Mouse (Mus musculus) layer of hippocampus, adult 9-10 months (tissue): ENCODE measurements at regions not wholly inside any gene's neighbourhood (a gene's known extent, or its start where the extent isn't known, plus 50 kb on each side); places are given as distances from the start of the nearest gene placed in this dataset.

Source experiments
- DNase-seq: peaks from one replicate; pipeline ENCODE4 v3.0.0; 2022; ENCODE audit warnings: low spot score

- no peak for DNase-seq
These were observed 92.0 kb downstream of the Cdc5l start for GRCm38 (mm10) chr17:45341573-45341972.

DNA sequence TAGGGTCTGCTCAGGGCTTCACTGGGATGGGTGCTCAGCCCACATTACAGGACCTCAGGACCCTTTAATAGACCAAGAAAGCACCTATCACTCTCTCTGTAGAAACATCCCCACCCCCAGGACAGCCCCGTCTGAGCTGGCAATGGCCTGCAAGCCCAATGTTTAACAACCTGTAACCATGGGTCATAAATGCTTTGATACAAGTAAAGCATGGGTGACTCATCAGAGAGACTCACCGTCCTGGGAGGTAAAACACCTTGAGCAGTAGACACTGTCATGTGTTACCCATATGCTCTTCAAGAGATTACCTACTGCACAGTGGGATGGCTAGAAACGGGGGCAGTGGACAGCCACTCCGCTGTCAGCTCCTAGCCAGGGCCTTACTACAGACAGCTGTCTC is 92.7 kb downstream of the Cdc5l start:
- DNase-seq = no peak

GRCm38 (mm10) chr17:45339226-45339625 is 94.3 kb downstream of the Cdc5l start:
- DNase-seq = no peak

- DNase-seq = no peak
These were observed 95.5 kb downstream of the Cdc5l start for GRCm38 (mm10) chr17:45338086-45338485.

- DNase-seq = no peak
These were observed 97.9 kb downstream of the Cdc5l start for GRCm38 (mm10) chr17:45335586-45336151.

GRCm38 (mm10) chr17:45334732-45335381 is 98.7 kb downstream of the Cdc5l start:
- no peak for DNase-seq

DNA sequence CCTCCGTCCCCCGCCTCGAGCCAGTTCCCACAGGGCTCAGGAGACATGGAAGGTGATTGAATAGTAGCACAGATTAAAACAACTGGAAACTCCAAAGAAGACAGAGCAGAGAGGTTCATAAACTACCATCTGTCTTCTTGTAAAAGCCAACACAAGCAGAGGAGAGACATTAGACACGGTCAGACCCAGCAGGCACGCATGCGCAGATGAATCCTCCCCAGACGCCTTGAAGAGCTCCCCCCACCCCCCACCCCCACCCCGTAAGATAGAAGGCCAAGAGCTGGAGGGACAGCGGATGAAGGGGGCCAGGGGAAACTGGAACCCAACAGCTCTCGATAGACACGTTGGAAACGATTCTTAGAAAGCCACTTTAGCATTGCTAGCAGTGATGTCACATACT is 101.2 kb downstream of the Cdc5l start:
- DNase-seq = no peak

DNA sequence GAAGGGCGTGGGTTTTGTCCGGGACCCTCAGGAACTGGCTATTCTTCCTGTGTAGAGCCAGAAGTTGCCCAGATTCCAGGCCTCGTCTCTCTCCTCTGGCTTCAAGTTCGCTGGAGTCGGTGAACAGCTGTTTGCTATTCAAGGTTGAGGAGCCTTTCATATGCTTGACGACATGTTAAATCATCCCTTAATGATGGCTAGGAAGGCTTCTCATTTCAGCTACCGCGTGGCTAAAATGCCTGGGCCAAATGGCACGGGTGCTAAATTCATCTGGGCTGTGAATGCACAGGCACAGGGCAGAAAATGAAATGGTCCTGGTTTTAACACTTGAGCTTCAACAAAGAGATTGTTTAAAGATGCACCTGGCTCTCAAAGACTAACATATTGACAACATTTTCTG is 104.3 kb downstream of the Cdc5l start:
- DNase-seq = no peak

GRCm38 (mm10) chr17:45326726-45327125 is 106.8 kb downstream of the Cdc5l start:
- DNase-seq = no peak

- DNase-seq = no peak
These were observed 107.4 kb downstream of the Cdc5l start for GRCm38 (mm10) chr17:45326173-45326572.

GRCm38 (mm10) chr17:45322842-45323241 is 110.7 kb downstream of the Cdc5l start:
- DNase-seq = no peak

GRCm38 (mm10) chr17:45320074-45320473 is 113.5 kb downstream of the Cdc5l start:
- no peak for DNase-seq

- DNase-seq = no peak
These were observed 115.1 kb downstream of the Cdc5l start for GRCm38 (mm10) chr17:45318211-45319076.

GRCm38 (mm10) chr17:45312510-45313266 is 120.8 kb downstream of the Cdc5l start:
- no peak for DNase-seq

- no peak for DNase-seq
These were observed 127.0 kb downstream of the Cdc5l start for GRCm38 (mm10) chr17:45306506-45306905.

GRCm38 (mm10) chr17:45303183-45303582 is 130.4 kb downstream of the Cdc5l start:
- DNase-seq = no peak

DNA sequence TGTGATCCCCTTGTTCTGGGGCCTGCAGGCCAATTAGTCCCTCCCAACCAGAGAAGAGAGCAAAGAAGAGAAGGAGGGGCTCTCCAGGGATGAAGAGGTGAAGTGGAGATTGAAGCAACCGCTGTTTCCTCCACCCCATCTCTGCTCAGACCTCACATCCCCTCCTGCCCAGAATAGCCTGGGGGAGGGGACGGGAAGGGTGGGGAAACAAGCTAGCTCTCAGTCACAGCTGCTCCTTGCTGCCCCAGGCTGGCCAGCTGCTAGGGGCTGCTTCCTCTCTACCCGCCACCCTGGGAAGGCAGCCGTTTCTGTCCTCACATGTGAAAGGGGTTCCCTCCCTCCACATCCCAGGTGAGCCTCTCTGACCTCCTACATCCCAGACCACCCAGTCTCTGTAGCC is 135.2 kb downstream of the Cdc5l start:
- DNase-seq = no peak

GRCm38 (mm10) chr17:45297860-45298259 is 135.7 kb downstream of the Cdc5l start:
- no peak for DNase-seq

GRCm38 (mm10) chr17:45296363-45296762 is 137.2 kb downstream of the Cdc5l start:
- DNase-seq = no peak

DNA sequence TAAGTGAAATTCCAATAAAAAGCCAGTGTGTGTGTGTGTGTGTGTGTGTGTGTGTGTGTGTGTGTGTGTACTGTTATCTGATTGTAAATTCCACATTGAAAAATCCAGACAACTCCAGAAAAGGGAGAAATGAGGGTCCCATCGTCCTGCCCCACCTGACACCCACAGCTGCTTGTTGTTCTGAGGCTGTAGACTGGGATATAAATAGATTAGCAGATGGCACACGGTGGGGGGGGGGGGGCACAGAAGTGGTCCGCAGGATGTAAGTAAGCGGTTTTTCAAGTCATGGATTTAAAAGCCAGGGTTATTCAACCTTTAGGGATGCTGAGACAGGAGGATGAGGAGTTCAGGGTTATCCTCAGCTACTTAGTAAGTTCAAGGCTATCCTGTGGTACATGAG is 138.7 kb downstream of the Cdc5l start:
- DNase-seq = no peak

DNA sequence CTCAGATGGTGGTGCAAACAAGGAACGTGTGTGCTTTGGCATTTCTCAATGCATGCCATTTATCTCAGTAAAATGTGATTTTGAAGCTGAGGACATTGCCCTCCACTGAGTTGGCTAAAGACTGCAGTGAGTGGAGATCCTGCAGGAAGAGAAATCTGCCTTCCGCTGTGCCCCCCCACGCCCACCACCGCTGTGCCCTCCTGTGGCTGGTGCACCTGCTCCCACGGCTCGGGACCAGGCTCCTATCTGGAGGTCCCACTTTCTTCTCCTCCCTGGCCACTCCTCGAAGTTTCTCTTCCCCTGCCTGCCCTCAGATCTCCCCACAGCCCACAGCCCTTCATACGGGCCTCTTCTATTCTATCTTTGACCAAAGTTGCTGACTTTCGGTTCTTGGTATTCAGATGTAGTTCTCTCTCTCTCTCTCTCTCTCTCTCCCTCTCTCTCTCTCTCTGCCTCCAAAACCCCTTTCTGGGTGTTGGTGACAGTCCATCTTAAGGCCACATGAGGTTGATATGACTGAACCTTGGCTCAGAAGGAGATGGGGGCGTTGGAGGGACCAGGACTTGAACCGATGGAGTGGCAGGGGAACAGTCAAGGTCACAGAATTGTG is 139.2 kb downstream of the Cdc5l start:
- no peak for DNase-seq

- DNase-seq = no peak
These were observed 140.7 kb downstream of the Cdc5l start for GRCm38 (mm10) chr17:45292883-45293282.
